Mouse (Mus musculus): ENCODE measurements at regions not wholly inside any gene's neighbourhood (a gene's known extent, or its start where the extent isn't known, plus 50 kb on each side); places are given as distances from the start of the nearest gene placed in this dataset.
"Not testable (repeated sequence)": the region's sequence is repeated elsewhere in the genome, so short reads cannot be mapped to it uniquely, and the experiment has no call there.

DNA sequence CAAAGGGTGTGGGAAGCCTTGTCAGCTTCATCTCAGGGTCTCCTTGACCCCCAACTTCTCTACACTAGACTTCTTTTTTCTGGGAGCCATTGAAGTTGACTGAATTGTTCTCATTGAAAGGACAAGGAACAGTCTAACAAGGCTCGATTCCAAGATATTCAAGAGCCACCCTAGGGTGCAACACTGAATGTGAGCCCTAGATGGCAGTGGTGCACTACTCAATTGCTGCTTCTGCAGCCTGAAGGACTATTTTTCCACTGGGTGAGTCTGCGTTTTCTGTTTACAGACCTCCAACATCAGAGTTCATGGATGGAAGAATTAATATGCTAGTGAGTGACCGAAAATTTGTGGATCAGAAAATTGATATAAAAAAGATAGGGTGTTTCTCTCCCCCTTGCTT lies 161.5 kb downstream of the Hpcal1 start:
- DNase-seq (ENCODE audit: low spot score): not testable (repeated sequence)

DNA sequence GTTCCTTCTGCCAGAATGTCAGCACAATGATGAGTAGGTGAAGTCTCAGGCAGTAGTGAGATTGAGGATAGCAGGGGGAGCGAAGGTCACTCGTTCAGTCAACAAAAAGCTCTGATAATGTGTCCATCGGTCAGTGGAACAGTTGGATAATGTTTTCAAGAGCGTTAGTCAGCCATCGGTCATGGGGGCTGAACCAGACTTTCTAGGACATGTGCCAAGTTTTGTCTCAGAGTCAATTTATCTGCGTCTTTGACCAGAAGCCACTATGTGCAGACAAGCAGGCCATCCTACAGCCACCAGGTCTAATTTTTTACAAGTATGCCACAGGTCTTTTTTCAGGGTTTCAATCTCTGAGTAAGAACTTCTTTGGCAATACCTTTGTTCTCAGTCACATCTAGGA lies 181.8 kb downstream of the Hpcal1 start:
- DNase-seq (ENCODE audit: low spot score): not testable (repeated sequence)

DNA sequence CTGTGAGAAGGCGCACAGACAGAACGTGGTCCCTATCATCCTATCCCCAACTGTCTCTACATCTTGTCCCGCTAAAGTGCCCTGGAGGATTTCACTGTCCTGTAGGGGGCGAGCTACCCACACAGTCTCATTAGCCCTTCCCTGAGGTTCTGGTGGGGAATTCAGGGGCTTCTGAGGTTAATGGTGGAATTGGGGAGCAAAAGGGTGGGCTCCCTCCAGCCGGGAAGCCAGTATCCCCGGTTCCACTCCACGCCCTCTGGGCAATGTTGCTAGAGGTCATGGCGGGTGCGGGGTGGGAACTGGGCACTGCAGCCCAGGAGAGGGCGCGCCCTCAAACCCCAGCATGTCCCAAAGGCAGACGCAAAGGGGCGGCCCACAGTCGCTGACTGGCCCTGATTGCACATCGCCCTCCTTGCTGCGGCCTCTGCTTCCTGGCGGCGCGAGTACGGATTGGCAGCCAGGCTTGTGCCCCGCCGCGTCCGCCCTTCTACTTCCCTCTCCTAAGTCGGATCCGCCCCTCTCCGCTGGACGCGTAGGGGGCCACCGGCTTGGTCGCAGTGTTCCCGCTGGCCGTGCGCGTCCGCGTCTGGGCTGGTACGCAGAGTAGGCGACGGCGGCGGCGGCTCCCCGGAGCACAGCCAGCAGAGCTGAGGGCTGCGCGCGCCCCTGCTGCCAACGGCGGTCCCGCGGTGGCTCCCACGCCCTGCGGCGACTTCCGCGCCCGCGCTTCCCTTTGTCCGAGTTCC lies 190.9 kb downstream of the Hpcal1 start:
- DNase-seq (ENCODE audit: low spot score): peak; percentile 21

GRCm38 (mm10) chr12:17882117-17883116 lies 191.8 kb downstream of the Hpcal1 start:
- not testable (repeated sequence) for DNase-seq (ENCODE audit: low spot score)

GRCm38 (mm10) chr12:17891663-17892310 lies 201.1 kb downstream of the Hpcal1 start:
- DNase-seq (ENCODE audit: low spot score): not testable (repeated sequence)

DNA sequence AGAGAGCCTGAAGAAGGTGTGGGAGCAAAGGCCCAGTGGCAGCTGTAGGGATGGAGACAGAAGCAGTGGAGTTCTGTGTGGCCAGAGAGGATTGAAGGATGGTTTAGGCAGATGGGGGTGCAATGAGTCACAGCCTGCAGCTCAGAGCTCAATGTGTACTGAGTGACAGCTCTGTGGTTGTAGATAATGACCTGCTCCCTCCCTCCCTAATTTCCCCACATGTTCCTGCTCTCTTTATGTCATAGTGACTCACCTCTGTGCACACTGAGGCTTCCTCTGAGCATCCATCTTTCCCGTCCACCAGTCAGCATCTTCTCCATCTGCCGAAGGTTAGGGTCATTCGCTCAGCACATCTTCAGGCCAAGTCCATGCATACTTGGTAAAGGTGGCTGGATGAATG lies 222.4 kb downstream of the Hpcal1 start:
- not testable (repeated sequence) for DNase-seq (ENCODE audit: low spot score)
